Mouse (Mus musculus): ENCODE data around the gene Gm13941. TPM values are rescaled to one million over a fixed set of nuclear protein-coding genes. Genes with fewer than 3 reads are reported as not detected.

Gene Gm13941
- polyA plus RNA-seq (2012; rRNA removed) = not detected in 2 replicates

GRCm38 (mm10) chr2:111105882-111106281 lies at the start of gene Gm13941:
Gm13941 (minus strand) TSS chr2:111105982.
- Histone ChIP-seq H3K27me3 (ENCODE audit: control insufficient read depth, insufficient read depth, low read length) (no peaks in the 10 kb centered on the region), H3K36me3 (ENCODE audit: control insufficient read depth, insufficient read depth, low read length) (no peaks in the 10 kb centered on the region), H3K4me3 (ENCODE audit: extremely low read depth, insufficient read depth, insufficient read length) (no peak within 1 kb of the TSS), H3K27ac (ENCODE audit: insufficient read depth, low read length) (no peak within 1 kb of the TSS), H3K4me1 (ENCODE audit: control insufficient read depth, insufficient read depth, insufficient read length) (no peaks in the 10 kb centered on the region)
- TF ChIP-seq POLR2A (IDR thresholded peaks at IDR 0.05; ENCODE audit: low read depth, low read length) (no peak), CTCF (IDR thresholded peaks at IDR 0.05; ENCODE audit: extremely low read depth, insufficient read depth, insufficient read length, insufficient replicate concordance) (no peak)
- no peak for DNase-seq (ENCODE audit: low read depth in 1 of 2, low spot score in 2 of 2)

- DNase-seq (ENCODE audit: low read depth in 1 of 2, low spot score in 2 of 2) = no peak
- WGBS = 73% methylated on average over 2 of the region's 2 CpGs
- H3K4me3 ChIP-seq (ENCODE audit: extremely low read depth, insufficient read depth, insufficient read length) = no peak within 1 kb of the TSS
- no peak within 1 kb of the TSS for H3K27ac ChIP-seq (ENCODE audit: insufficient read depth, low read length)
- H3K4me1 ChIP-seq (ENCODE audit: control insufficient read depth, insufficient read depth, insufficient read length) = no peaks in the 10 kb centered on the region
- H3K36me3 ChIP-seq (ENCODE audit: control insufficient read depth, insufficient read depth, low read length) = no peaks in the 10 kb centered on the region
- TF ChIP-seq POLR2A (IDR thresholded peaks at IDR 0.05; ENCODE audit: low read depth, low read length) (no peak), CTCF (IDR thresholded peaks at IDR 0.05; ENCODE audit: extremely low read depth, insufficient read depth, insufficient read length, insufficient replicate concordance) (no peak)
- no peaks in the 10 kb centered on the region for H3K27me3 ChIP-seq (ENCODE audit: control insufficient read depth, insufficient read depth, low read length)
Measured at GRCm38 (mm10) chr2:111152836-111153235, 47.1 kb upstream of the Gm13941 start, which contains the start of gene Gm15130. Gm15130 (minus strand) TSS chr2:111152936.

GRCm38 (mm10) chr2:111135739-111136138 lies 30.0 kb upstream of the Gm13941 start:
- H3K27ac ChIP-seq (ENCODE audit: insufficient read depth, low read length) = no peak overlapping the region
- no peak for DNase-seq (ENCODE audit: low read depth in 1 of 2, low spot score in 2 of 2)
- H3K27me3 ChIP-seq (ENCODE audit: control insufficient read depth, insufficient read depth, low read length) = no peaks in the 10 kb centered on the region
- 78% methylated on average over 5 of the region's 5 CpGs for WGBS
- no peak overlapping the region for H3K4me3 ChIP-seq (ENCODE audit: extremely low read depth, insufficient read depth, insufficient read length)
- TF ChIP-seq POLR2A (IDR thresholded peaks at IDR 0.05; ENCODE audit: low read depth, low read length) = no peak
- TF ChIP-seq CTCF (IDR thresholded peaks at IDR 0.05; ENCODE audit: extremely low read depth, insufficient read depth, insufficient read length, insufficient replicate concordance) = no peak
- no peaks in the 10 kb centered on the region for H3K4me1 ChIP-seq (ENCODE audit: control insufficient read depth, insufficient read depth, insufficient read length)
- no peaks in the 10 kb centered on the region for H3K36me3 ChIP-seq (ENCODE audit: control insufficient read depth, insufficient read depth, low read length)

GRCm38 (mm10) chr2:111058586-111059261 lies 47.1 kb downstream of the Gm13941 start:
- no peak for DNase-seq (ENCODE audit: low read depth in 1 of 2, low spot score in 2 of 2)
- H3K36me3 ChIP-seq (ENCODE audit: control insufficient read depth, insufficient read depth, low read length) = no peaks in the 10 kb centered on the region
- H3K4me1 ChIP-seq (ENCODE audit: control insufficient read depth, insufficient read depth, insufficient read length) = no peaks in the 10 kb centered on the region
- no peaks in the 10 kb centered on the region for H3K27me3 ChIP-seq (ENCODE audit: control insufficient read depth, insufficient read depth, low read length)
- WGBS = 96% methylated on average over 1 of the region's 1 CpGs
- TF ChIP-seq CTCF (IDR thresholded peaks at IDR 0.05; ENCODE audit: extremely low read depth, insufficient read depth, insufficient read length, insufficient replicate concordance) (no peak), POLR2A (IDR thresholded peaks at IDR 0.05; ENCODE audit: low read depth, low read length) (no peak)
- no peak overlapping the region for H3K4me3 ChIP-seq (ENCODE audit: extremely low read depth, insufficient read depth, insufficient read length)
- no peak overlapping the region for H3K27ac ChIP-seq (ENCODE audit: insufficient read depth, low read length)

Other genes with a start within 250 kb of the Gm13941 start
- not detected in 2 replicates for gene Ano3, start 155.1 kb downstream of the Gm13941 start, polyA plus RNA-seq (2012; rRNA removed)
- gene Gm15130, start 47.0 kb upstream of the Gm13941 start, polyA plus RNA-seq (2012; rRNA removed) = not detected in 2 replicates
- not detected in 2 replicates for gene 4930430A15Rik, start 123.6 kb upstream of the Gm13941 start, polyA plus RNA-seq (2012; rRNA removed)
- not detected in 2 replicates for gene Olfr1275, start 129.3 kb upstream of the Gm13941 start, polyA plus RNA-seq (2012; rRNA removed)
- gene Olfr1276, start 148.5 kb upstream of the Gm13941 start, polyA plus RNA-seq (2012; rRNA removed) = not detected in 2 replicates
- not detected in 2 replicates for gene Olfr1277, start 168.1 kb upstream of the Gm13941 start, polyA plus RNA-seq (2012; rRNA removed)
- gene Olfr1278, start 184.2 kb upstream of the Gm13941 start, polyA plus RNA-seq (2012; rRNA removed) = not detected in 2 replicates
- gene Olfr1279, start 194.7 kb upstream of the Gm13941 start, polyA plus RNA-seq (2012; rRNA removed) = not detected in 2 replicates
- gene Olfr1280, start 208.0 kb upstream of the Gm13941 start, polyA plus RNA-seq (2012; rRNA removed) = not detected in 2 replicates
- not detected in 2 replicates for gene Olfr1281, start 220.5 kb upstream of the Gm13941 start, polyA plus RNA-seq (2012; rRNA removed)
- gene Olfr1282, start 230.1 kb upstream of the Gm13941 start, polyA plus RNA-seq (2012; rRNA removed) = not detected in 2 replicates